In the genomic region with DNA sequence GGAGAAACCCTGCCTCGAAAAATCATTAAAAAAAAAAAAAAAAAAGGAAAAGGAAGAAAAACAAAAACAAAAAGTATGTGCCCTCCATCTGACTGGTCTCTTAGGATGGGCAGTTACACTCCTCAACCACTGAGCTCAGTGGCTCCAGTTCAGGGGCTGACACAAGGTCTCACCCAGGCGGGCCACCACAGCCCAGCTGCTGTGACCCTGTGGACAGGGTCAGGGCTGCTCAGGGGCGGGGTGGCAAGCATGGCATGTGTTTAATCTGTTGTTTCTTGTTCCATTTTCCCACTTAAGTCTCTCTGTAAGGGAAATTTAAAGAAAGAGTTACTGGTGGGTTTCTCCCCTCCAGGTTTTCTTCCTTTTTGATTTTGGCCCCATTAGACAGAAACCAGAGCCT, we compare ENCODE assay signal across 13 mouse cellular contexts. TPM values are rescaled to one million over a fixed set of nuclear protein-coding genes. Genes with fewer than 3 reads are reported as not detected.
DNase-seq lines count a peak whose midpoint lies in the region; ATAC-seq and TF ChIP-seq lines count a peak whose summit lies in the region.
"Had no signal": no experiment of that assay in that cellular context is flagged by ENCODE, and none has a peak within 500 bp of the region (broad histone marks: within the 10 kb centered on the region; RNA-seq: fewer than 3 reads in every experiment).

No protein-coding gene starts in this region.

- H3K27me3 ChIP-seq in forebrain, embryonic 11.5 days (ENCODE audit: control insufficient read depth, insufficient read depth, low read length), result no peaks in the 10 kb centered on the region
- no peaks in the 10 kb centered on the region for H3K27me3 ChIP-seq in forebrain, embryonic 16.5 days (replicated peaks; ENCODE audit: control insufficient read depth, insufficient read depth, low read length)
- no peaks in the 10 kb centered on the region for H3K27me3 ChIP-seq in hindbrain, embryonic 15.5 days
- H3K27me3 ChIP-seq in hindbrain, embryonic 14.5 days (ENCODE audit: control insufficient read depth, insufficient read depth, low read length), result no peaks in the 10 kb centered on the region
- H3K27me3 ChIP-seq in forebrain, postnatal 0 days (ENCODE audit: insufficient read depth, low read length), result no peaks in the 10 kb centered on the region
- H3K27me3 ChIP-seq: embryonic facial prominence, embryonic 13.5 days had no signal

- H3K27ac ChIP-seq in forebrain, embryonic 11.5 days (ENCODE audit: low read depth, low read length), result no peak overlapping the region
- H3K27ac ChIP-seq in forebrain, embryonic 16.5 days (ENCODE audit: low read length), result no peak overlapping the region; the same call in 1 of the 2 replicates
- H3K27ac ChIP-seq in hindbrain, embryonic 15.5 days (replicated peaks), result 0 out of 2 replicates have a peak overlapping the region, but pooled peaks have one; percentile 68
- H3K27ac ChIP-seq in hindbrain, embryonic 14.5 days, result no peak overlapping the region
- H3K27ac ChIP-seq in forebrain, postnatal 0 days (ENCODE audit: low read depth, low read length), result peak overlapping the region; percentile 36; the same call in 1 of the 2 replicates
- H3K27ac ChIP-seq: embryonic facial prominence, embryonic 13.5 days had no signal

- H3K4me1 ChIP-seq in forebrain, embryonic 11.5 days (replicated peaks; ENCODE audit: control insufficient read depth, insufficient read depth, low read length), result no peaks in the 10 kb centered on the region
- peaks cover 24% of the 10 kb centered on the region for H3K4me1 ChIP-seq in forebrain, embryonic 16.5 days (replicated peaks; ENCODE audit: control insufficient read depth, insufficient read depth, low read length)
- peaks cover 23% of the 10 kb centered on the region for H3K4me1 ChIP-seq in hindbrain, embryonic 15.5 days (replicated peaks)
- H3K4me1 ChIP-seq in hindbrain, embryonic 14.5 days (replicated peaks; ENCODE audit: control insufficient read depth, insufficient read depth, low read length), result 0 out of 2 replicates have a peak, but pooled peaks cover 3% of the 10 kb centered on the region
- peaks cover 7% of the 10 kb centered on the region for H3K4me1 ChIP-seq in forebrain, postnatal 0 days (ENCODE audit: insufficient read depth)
- H3K4me1 ChIP-seq: embryonic facial prominence, embryonic 13.5 days had no signal

- no peak for TF ChIP-seq CTCF in forebrain, postnatal 0 days (IDR thresholded peaks at IDR 0.05; ENCODE audit: low read depth)

- H3K9ac ChIP-seq in forebrain, embryonic 11.5 days (ENCODE audit: low read length), result no peak overlapping the region
- no peak overlapping the region for H3K9ac ChIP-seq in forebrain, embryonic 16.5 days (replicated peaks; ENCODE audit: low read depth, low read length)
- H3K9ac ChIP-seq in hindbrain, embryonic 15.5 days, result no peak overlapping the region
- H3K9ac ChIP-seq in hindbrain, embryonic 14.5 days, result no peak overlapping the region
- no peak overlapping the region for H3K9ac ChIP-seq in forebrain, postnatal 0 days
- H3K9ac ChIP-seq: embryonic facial prominence, embryonic 13.5 days; heart, embryonic 12.5 days had no signal

- peak; percentile 17 for DNase-seq in cerebellum, adult 11 months
- DNase-seq in cerebellum, adult 11-12 months, result no peak
- DNase-seq in forebrain, embryonic 11.5 days (ENCODE audit: low spot score), result peak; percentile 28
- no peak for DNase-seq in hindbrain, embryonic 14.5 days (ENCODE audit: low spot score)
- no peak for DNase-seq in forebrain, postnatal 0 days
- DNase-seq in neural tube, embryonic 10.5 days (ENCODE audit: extremely low spot score, low spot score), result no peak
- DNase-seq: gastrocnemius, postnatal 25 days; heart, postnatal 36 days; kidney, adult 8-10 months had no signal

- no peaks in the 10 kb centered on the region for H3K36me3 ChIP-seq in forebrain, embryonic 11.5 days (ENCODE audit: control insufficient read depth, insufficient read depth, low read length)
- no peaks in the 10 kb centered on the region for H3K36me3 ChIP-seq in forebrain, embryonic 16.5 days (ENCODE audit: control insufficient read depth, insufficient read depth)
- no peaks in the 10 kb centered on the region for H3K36me3 ChIP-seq in hindbrain, embryonic 15.5 days
- H3K36me3 ChIP-seq in hindbrain, embryonic 14.5 days (replicated peaks; ENCODE audit: control insufficient read depth, insufficient read depth), result no peaks in the 10 kb centered on the region; the same call in 1 of the 2 replicates
- H3K36me3 ChIP-seq in forebrain, postnatal 0 days (ENCODE audit: insufficient read depth), result 0 out of 2 replicates have a peak, but pooled peaks cover 14% of the 10 kb centered on the region
- H3K36me3 ChIP-seq: embryonic facial prominence, embryonic 13.5 days; heart, embryonic 12.5 days had no signal

- WGBS in forebrain, embryonic 11.5 days, result 73% methylated on average over 3 of the region's 3 CpGs
- 84% methylated on average over 3 of the region's 3 CpGs for WGBS in forebrain, embryonic 16.5 days
- 72% methylated on average over 3 of the region's 3 CpGs for WGBS in hindbrain, embryonic 15.5 days
- WGBS in hindbrain, embryonic 14.5 days, result 76% methylated on average over 3 of the region's 3 CpGs
- WGBS in forebrain, postnatal 0 days, result 70% methylated on average over 3 of the region's 3 CpGs

- H3K9me3 ChIP-seq in forebrain, embryonic 11.5 days (ENCODE audit: control insufficient read depth, low read length), result no peaks in the 10 kb centered on the region
- H3K9me3 ChIP-seq in forebrain, embryonic 16.5 days (ENCODE audit: control insufficient read depth, low read length), result no peaks in the 10 kb centered on the region
- H3K9me3 ChIP-seq in hindbrain, embryonic 15.5 days, result no peaks in the 10 kb centered on the region
- no peaks in the 10 kb centered on the region for H3K9me3 ChIP-seq in hindbrain, embryonic 14.5 days (ENCODE audit: control insufficient read depth, low read length)
- H3K9me3 ChIP-seq in forebrain, postnatal 0 days (ENCODE audit: low read length), result no peaks in the 10 kb centered on the region
- H3K9me3 ChIP-seq: embryonic facial prominence, embryonic 13.5 days; heart, embryonic 12.5 days had no signal

- H3K4me3 ChIP-seq in forebrain, embryonic 11.5 days (ENCODE audit: low read depth, low read length), result no peak overlapping the region
- H3K4me3 ChIP-seq in forebrain, embryonic 16.5 days (replicated peaks; ENCODE audit: low read length), result no peak overlapping the region
- H3K4me3 ChIP-seq in hindbrain, embryonic 15.5 days, result no peak overlapping the region
- H3K4me3 ChIP-seq in hindbrain, embryonic 14.5 days (replicated peaks; ENCODE audit: low read length), result no peak overlapping the region
- no peak overlapping the region for H3K4me3 ChIP-seq in forebrain, postnatal 0 days (ENCODE audit: low read depth, low read length)
- H3K4me3 ChIP-seq: embryonic facial prominence, embryonic 13.5 days; heart, embryonic 12.5 days had no signal

- ATAC-seq in forebrain, embryonic 11.5 days (replicated peaks; ENCODE audit: low FRiP score), result no peak
- no peak for ATAC-seq in forebrain, embryonic 16.5 days
- ATAC-seq in hindbrain, embryonic 15.5 days (ENCODE audit: low FRiP score, low read depth), result no peak
- ATAC-seq in hindbrain, embryonic 14.5 days (ENCODE audit: low FRiP score), result no peak
- no peak for ATAC-seq in forebrain, postnatal 0 days

- H3K4me2 ChIP-seq in forebrain, embryonic 11.5 days (ENCODE audit: low read depth, low read length, severe bottlenecking), result no peak overlapping the region
- no peak overlapping the region for H3K4me2 ChIP-seq in forebrain, embryonic 16.5 days (ENCODE audit: low read length)
- H3K4me2 ChIP-seq in hindbrain, embryonic 15.5 days, result no peak overlapping the region
- H3K4me2 ChIP-seq in hindbrain, embryonic 14.5 days (replicated peaks), result no peak overlapping the region
- H3K4me2 ChIP-seq in forebrain, postnatal 0 days (ENCODE audit: low read depth), result no peak overlapping the region
- H3K4me2 ChIP-seq: embryonic facial prominence, embryonic 13.5 days; heart, embryonic 12.5 days had no signal

RNA-seq across cellular contexts. Expression of a gene that starts 36.4 kb away (rescaled TPM):
- polyA plus RNA-seq in forebrain, embryonic 11.5 days (2014; fragmentation: Nextera tagmentation; extraction: Ambion mirVana), result 1.0 and 1.8 TPM in 2 replicates
- 163 and 171 TPM in 2 replicates for polyA plus RNA-seq in forebrain, embryonic 16.5 days (2015; fragmentation: Nextera tagmentation; extraction: Ambion mirVana)
- 125 and 145 TPM in 2 replicates for polyA plus RNA-seq in hindbrain, embryonic 15.5 days (2015; fragmentation: Nextera tagmentation; extraction: Ambion mirVana)
- polyA plus RNA-seq in hindbrain, embryonic 14.5 days (2014; fragmentation: Nextera tagmentation; extraction: Ambion mirVana), result 117 and 126 TPM in 2 replicates
- 271 and 284 TPM in 2 replicates for total RNA-seq in forebrain, postnatal 0 days (2014; rRNA removed)
- polyA plus RNA-seq in forebrain, postnatal 0 days (2015; fragmentation: Nextera tagmentation; extraction: Ambion mirVana), result 227 and 280 TPM in 2 replicates

Comparison
In these comparisons a context has a peak if more than half of its experiments do, and no peak if none do; other contexts are left out.
1. DNase-seq: peak in cerebellum, adult 11 months (single experiment) and forebrain, embryonic 11.5 days (single experiment); none in cerebellum, adult 11-12 months (single experiment), hindbrain, embryonic 14.5 days (single experiment), forebrain, postnatal 0 days (single experiment) and neural tube, embryonic 10.5 days (single experiment).
2. H3K27ac ChIP-seq: peak in hindbrain, embryonic 15.5 days (single experiment) and forebrain, postnatal 0 days (single experiment); none in forebrain, embryonic 11.5 days (single experiment), forebrain, embryonic 16.5 days (single experiment) and hindbrain, embryonic 14.5 days (single experiment).
3. RNA of a gene that starts 36.4 kb away (polyA plus RNA-seq): 227 to 280 TPM in forebrain, postnatal 0 days, 163 to 171 TPM in forebrain, embryonic 16.5 days, 125 to 145 TPM in hindbrain, embryonic 15.5 days and 117 to 126 TPM in hindbrain, embryonic 14.5 days; 1.0 to 1.8 TPM in forebrain, embryonic 11.5 days; every median in the first group is over 10 times any median in the second.